Mouse (Mus musculus) erythroid progenitor cell, adult 5-6 weeks (primary cell): ENCODE results near the gene Lpar4. TPM values are rescaled to one million over a fixed set of nuclear protein-coding genes. Genes with fewer than 3 reads are reported as not detected.

Experiments used
- ATAC-seq: replicated peaks from 2 replicates; pipeline ENCODE4 v1.8.0; 2016; ENCODE audit warnings: moderate number of reproducible peaks, mild to moderate bottlenecking, moderate TSS enrichment, inconsistent platforms; ENCODE audit not compliant: poor library complexity, low FRiP score, severe bottlenecking
- total RNA-seq, 2 experiments: library from RNA; stranded (forward) in 1 of 2; stranded (reverse) in 1 of 2; fragments of 150-400 nt in 1 of 2; fragments of 186-747, 209-891 nt in 1 of 2; gene quantifications; 2 replicates each; pipeline versions ENCODE4 v1.2.3 to v1.2.4; 2015 to 2017; ENCODE audit warnings: low replicate concordance in 2 of 2

Gene Lpar4
- total RNA-seq (2015; ENCODE audit: low replicate concordance) (not detected in 2 replicates), total RNA-seq (2017; ENCODE audit: low replicate concordance) (not detected in 2 replicates)

- ATAC-seq: no peak
Observed at GRCm38 (mm10) chrX:106920175-106920827, at the start of gene Lpar4. TSS of gene Lpar4 (plus strand) at chrX:106920625.

- ATAC-seq: no peak
Observed at GRCm38 (mm10) chrX:106871426-106871825, 49.0 kb upstream of the Lpar4 start.

GRCm38 (mm10) chrX:106871894-106872293 is 48.5 kb upstream of the Lpar4 start:
- no peak for ATAC-seq

GRCm38 (mm10) chrX:106872315-106872714 is 48.1 kb upstream of the Lpar4 start:
- ATAC-seq: no peak

- ATAC-seq: no peak
Observed at GRCm38 (mm10) chrX:106897707-106898275, 22.6 kb upstream of the Lpar4 start.

- no peak for ATAC-seq
Observed at GRCm38 (mm10) chrX:106920828-106921619, 599 bp downstream of the Lpar4 start.

- no peak for ATAC-seq
Observed at GRCm38 (mm10) chrX:106924572-106924971, 4.1 kb downstream of the Lpar4 start.

- ATAC-seq: no peak
Observed at GRCm38 (mm10) chrX:106939326-106939725, 18.9 kb downstream of the Lpar4 start.

GRCm38 (mm10) chrX:106950558-106950957 is 30.1 kb downstream of the Lpar4 start:
- no peak for ATAC-seq

- no peak for ATAC-seq
Observed at GRCm38 (mm10) chrX:106951016-106951415, 30.6 kb downstream of the Lpar4 start.

- no peak for ATAC-seq
Observed at GRCm38 (mm10) chrX:106953840-106954239, 33.4 kb downstream of the Lpar4 start.

- ATAC-seq: no peak
Observed at GRCm38 (mm10) chrX:106962233-106962632, 41.8 kb downstream of the Lpar4 start.

GRCm38 (mm10) chrX:106964326-106964725 is 43.9 kb downstream of the Lpar4 start:
- no peak for ATAC-seq

Other genes starting within 250 kb of the Lpar4 start
- not detected in 2 replicates for gene Rtl3, start 80.0 kb upstream of the Lpar4 start, total RNA-seq (2015; ENCODE audit: low replicate concordance)
- gene Rtl3, start 80.0 kb upstream of the Lpar4 start, total RNA-seq (2017; ENCODE audit: low replicate concordance): not detected in 2 replicates
- gene P2ry10, start 167.9 kb downstream of the Lpar4 start, total RNA-seq (2015; ENCODE audit: low replicate concordance): 1.4 and 2.9 TPM in 2 replicates
- 0.53 and 1.2 TPM in 2 replicates for gene P2ry10, start 167.9 kb downstream of the Lpar4 start, total RNA-seq (2017; ENCODE audit: low replicate concordance)
- 2.5 and 5.0 TPM in 2 replicates for gene P2ry10b, start 228.3 kb downstream of the Lpar4 start, total RNA-seq (2015; ENCODE audit: low replicate concordance)
- gene P2ry10b, start 228.3 kb downstream of the Lpar4 start, total RNA-seq (2017; ENCODE audit: low replicate concordance): 0.91 and 1.3 TPM in 2 replicates